Mouse (Mus musculus): Measurements from ENCODE around the gene Hopx.

- TF ChIP-seq CTCF (IDR thresholded peaks at IDR 0.05; ENCODE audit: extremely low read depth, insufficient read depth, low read length) = no peak
- no peak for TF ChIP-seq POLR2A (IDR thresholded peaks at IDR 0.05; ENCODE audit: extremely low read depth, insufficient read depth, low read length)
Measured at GRCm38 (mm10) chr5:77131879-77132278, 17.0 kb upstream of the Hopx start.

All from cortical plate, adult 2 months (tissue).